Mouse (Mus musculus) liver, postnatal 0 days (tissue): ENCODE results near the gene Tgfbr1. TPM values are rescaled to one million over a fixed set of nuclear protein-coding genes. Genes with fewer than 3 reads are reported as not detected.

Experiments used
- ATAC-seq: fragments of 200-750 bp; cut with Nextera tagmentation; 2 replicates; pipeline ENCODE4 v1.8.0; 2017; ENCODE audit warnings: mild to moderate bottlenecking, moderate library complexity
- DNase-seq: peaks from one replicate; pipeline ENCODE4 v3.0.0-alpha.2; 2016
- H3K27ac ChIP-seq: fragments of 300-500 bp; sonication (generic); 2 replicates; pipeline ENCODE4 v1.5.1; 2014; ENCODE audit warnings: antibody characterized with exemption, moderate library complexity, mild to moderate bottlenecking, low read depth
- H3K27me3 ChIP-seq: fragments of 300-500 bp; sonication (generic); 2 replicates; pipeline ENCODE4 v1.6.1; 2014; ENCODE audit warnings: low read length, control low read depth, mixed read lengths; ENCODE audit not compliant: insufficient read depth
- H3K36me3 ChIP-seq: fragments of 300-500 bp; sonication (generic); replicated peaks from 2 replicates; pipeline ENCODE4 v1.6.1; 2014; ENCODE audit warnings: mild to moderate bottlenecking, control low read depth, low read length, moderate library complexity, mixed read lengths; ENCODE audit not compliant: insufficient read depth
- H3K4me1 ChIP-seq: fragments of 300-500 bp; sonication (generic); 2 replicates; pipeline ENCODE4 v1.6.1; 2014; ENCODE audit warnings: antibody characterized with exemption, mild to moderate bottlenecking, control low read depth; ENCODE audit not compliant: insufficient read depth
- H3K4me2 ChIP-seq: fragments of 300-500 bp; sonication (generic); 2 replicates; pipeline ENCODE4 v1.6.1; 2014; ENCODE audit warnings: low read depth, mild to moderate bottlenecking, low read length, moderate library complexity, mixed read lengths
- H3K4me3 ChIP-seq: fragments of 300-500 bp; sonication (generic); 2 replicates; pipeline ENCODE4 v1.5.1; 2014; ENCODE audit warnings: low read depth, low read length
- H3K9ac ChIP-seq: fragments of 300-500 bp; sonication (generic); replicated peaks from 2 replicates; pipeline ENCODE4 v1.6.1; 2014; ENCODE audit warnings: mild to moderate bottlenecking, moderate library complexity
- H3K9me3 ChIP-seq: fragments of 300-500 bp; sonication (generic); 2 replicates; pipeline ENCODE4 v1.6.1; 2016; ENCODE audit warnings: mild to moderate bottlenecking, control low read depth, low read length, mixed read lengths
- CTCF ChIP-seq: sonication (generic); IDR thresholded peaks from 2 replicates; pipeline ENCODE4 v1.5.1; 2016; ENCODE audit warnings: antibody characterized with exemption, low read depth
- EP300 ChIP-seq: IDR thresholded peaks from 2 replicates; pipeline ENCODE4 v1.6.1; 2016; ENCODE audit warnings: antibody characterized with exemption, low read depth, mild to moderate bottlenecking
- WGBS: fragments of 180-500 bp; shearing (Covaris S2); extraction: QIAGEN DNeasy Blood & Tissue Kit; methylation state at CpG from one replicate; pipeline ENCODE4 v1.1.7; 2014; ENCODE audit not compliant: insufficient replicate concordance; 5-methylcytosine and 5-hydroxymethylcytosine counted together
- polyA plus RNA-seq: library from polyadenylated mRNA; unstranded; fragments of >200 nt; fragmentation: Nextera tagmentation; extraction: Ambion mirVana; gene quantifications from 2 replicates; pipeline ENCODE4 v1.2.1, GENCODE M21; 2015

The Tgfbr1 gene
- polyA plus RNA-seq, 1 experiment from 2014 or later: 5.2 TPM

GRCm38 (mm10) chr4:47404536-47404935, 51.5 kb downstream of the Tgfbr1 start:
- no peak for TF ChIP-seq CTCF
- TF ChIP-seq EP300: no peak
- H3K9me3 ChIP-seq: no peaks in the 10 kb centered on the region
- H3K36me3 ChIP-seq: peaks cover 23% of the 10 kb centered on the region
- H3K27me3 ChIP-seq: no peaks in the 10 kb centered on the region
- no peak overlapping the region for H3K27ac ChIP-seq
- WGBS: 76% methylated on average over 2 of the region's 2 CpGs
- H3K4me2 ChIP-seq: no peak overlapping the region
- ATAC-seq (no peak), DNase-seq (no peak)
- peaks cover 2% of the 10 kb centered on the region; the same call in 1 of the 2 replicates for H3K4me1 ChIP-seq
- no peak overlapping the region for H3K9ac ChIP-seq
- no peak overlapping the region for H3K4me3 ChIP-seq

- no peak overlapping the region for H3K27ac ChIP-seq
- H3K36me3 ChIP-seq: peaks cover 29% of the 10 kb centered on the region
- H3K27me3 ChIP-seq: no peaks in the 10 kb centered on the region
- no peaks in the 10 kb centered on the region for H3K9me3 ChIP-seq
- DNase-seq: no peak
- ATAC-seq: no peak
- H3K9ac ChIP-seq: no peak overlapping the region
- 75% methylated on average over 2 of the region's 2 CpGs for WGBS
- no peak overlapping the region for H3K4me3 ChIP-seq
- H3K4me1 ChIP-seq: no peaks in the 10 kb centered on the region
- no peak overlapping the region for H3K4me2 ChIP-seq
- no peak for TF ChIP-seq CTCF
- TF ChIP-seq EP300: no peak
These were observed 54.1 kb downstream of the Tgfbr1 start for GRCm38 (mm10) chr4:47407161-47407560.

GRCm38 (mm10) chr4:47417871-47418270, 64.8 kb downstream of the Tgfbr1 start:
- H3K9ac ChIP-seq: no peak overlapping the region
- H3K9me3 ChIP-seq: no peaks in the 10 kb centered on the region
- no peaks in the 10 kb centered on the region for H3K27me3 ChIP-seq
- no peak overlapping the region for H3K4me2 ChIP-seq
- no peak overlapping the region for H3K4me3 ChIP-seq
- 0 out of 2 replicates have a peak, but pooled peaks cover 2% of the 10 kb centered on the region for H3K36me3 ChIP-seq
- WGBS: 50% methylated on average over 3 of the region's 3 CpGs
- no peak for DNase-seq
- H3K27ac ChIP-seq: no peak overlapping the region
- TF ChIP-seq EP300 (no peak), CTCF (no peak)
- no peak for ATAC-seq
- no peaks in the 10 kb centered on the region for H3K4me1 ChIP-seq

GRCm38 (mm10) chr4:47419268-47419973, 66.4 kb downstream of the Tgfbr1 start:
- no peaks in the 10 kb centered on the region for H3K36me3 ChIP-seq
- peak; percentile 79 for TF ChIP-seq CTCF
- TF ChIP-seq EP300: no peak
- no peak for ATAC-seq
- WGBS: 28% methylated on average over 9 of the region's 9 CpGs
- H3K4me1 ChIP-seq: no peaks in the 10 kb centered on the region
- H3K9me3 ChIP-seq: no peaks in the 10 kb centered on the region
- no peak overlapping the region for H3K9ac ChIP-seq
- no peak overlapping the region for H3K4me2 ChIP-seq
- no peaks in the 10 kb centered on the region for H3K27me3 ChIP-seq
- no peak for DNase-seq
- H3K4me3 ChIP-seq: no peak overlapping the region
- no peak overlapping the region for H3K27ac ChIP-seq

- 29% methylated on average over 7 of the region's 7 CpGs for WGBS
- no peak for DNase-seq
- H3K9ac ChIP-seq: no peak overlapping the region
- H3K27ac ChIP-seq: no peak overlapping the region
- ATAC-seq: no peak
- H3K4me1 ChIP-seq: no peaks in the 10 kb centered on the region
- H3K27me3 ChIP-seq: no peaks in the 10 kb centered on the region
- no peak overlapping the region for H3K4me2 ChIP-seq
- no peaks in the 10 kb centered on the region for H3K36me3 ChIP-seq
- no peaks in the 10 kb centered on the region for H3K9me3 ChIP-seq
- H3K4me3 ChIP-seq: no peak overlapping the region
- TF ChIP-seq CTCF (no peak), EP300 (no peak)
These were observed 67.2 kb downstream of the Tgfbr1 start for GRCm38 (mm10) chr4:47420191-47420590.

- no peaks in the 10 kb centered on the region for H3K36me3 ChIP-seq
- H3K27me3 ChIP-seq: no peaks in the 10 kb centered on the region
- ATAC-seq (no peak), DNase-seq (no peak)
- H3K4me2 ChIP-seq: no peak overlapping the region
- H3K4me1 ChIP-seq: no peaks in the 10 kb centered on the region
- TF ChIP-seq CTCF: no peak
- TF ChIP-seq EP300: no peak
- no peaks in the 10 kb centered on the region for H3K9me3 ChIP-seq
- WGBS: 27% methylated on average over 3 of the region's 3 CpGs
- no peak overlapping the region for H3K4me3 ChIP-seq
- H3K27ac ChIP-seq: no peak overlapping the region
- no peak overlapping the region for H3K9ac ChIP-seq
These were observed 69.2 kb downstream of the Tgfbr1 start for GRCm38 (mm10) chr4:47422194-47422593.

- H3K27ac ChIP-seq: no peak overlapping the region
- no peak overlapping the region for H3K9ac ChIP-seq
- no peak overlapping the region for H3K4me2 ChIP-seq
- no peaks in the 10 kb centered on the region for H3K36me3 ChIP-seq
- no peak overlapping the region for H3K4me3 ChIP-seq
- ATAC-seq (no peak), DNase-seq (no peak)
- 74% methylated on average over 3 of the region's 3 CpGs for whole genome bisulfite sequencing
- H3K27me3 ChIP-seq: no peaks in the 10 kb centered on the region
- no peaks in the 10 kb centered on the region for H3K9me3 ChIP-seq
- TF ChIP-seq EP300: no peak
- no peak for TF ChIP-seq CTCF
- H3K4me1 ChIP-seq: no peaks in the 10 kb centered on the region
These were observed 69.9 kb downstream of the Tgfbr1 start for GRCm38 (mm10) chr4:47422946-47423345.
